Mouse (Mus musculus) heart, postnatal 0 days (tissue): ENCODE results near the gene Camk2b. TPM values are rescaled to one million over a fixed set of nuclear protein-coding genes. Genes with fewer than 3 reads are reported as not detected.
"Not testable (repeated sequence)": the region's sequence is repeated elsewhere in the genome, so short reads cannot be mapped to it uniquely, and the experiment has no call there.

Experiments
- ATAC-seq: fragments of 200-750 bp; cut with Nextera tagmentation; 2 replicates; pipeline ENCODE4 v1.8.0; 2017; ENCODE audit warnings: low read depth, moderate number of reproducible peaks, moderate library complexity; ENCODE audit not compliant: insufficient read depth
- DNase-seq: peaks from one replicate; pipeline ENCODE4 v3.0.0-alpha.2; 2016; ENCODE audit warnings: low spot score
- H3K27ac ChIP-seq: fragments of 300-500 bp; sonication (generic); 2 replicates; pipeline ENCODE4 v1.5.1; 2014; ENCODE audit warnings: low read depth, mild to moderate bottlenecking
- H3K27me3 ChIP-seq: fragments of 300-500 bp; sonication (generic); 2 replicates; pipeline ENCODE4 v1.6.1; 2014; ENCODE audit warnings: low read length, mixed read lengths; ENCODE audit not compliant: control insufficient read depth, insufficient read depth
- H3K36me3 ChIP-seq: fragments of 300-500 bp; sonication (generic); replicated peaks from 2 replicates; pipeline ENCODE4 v1.6.1; 2014; ENCODE audit warnings: low read length, mixed read lengths; ENCODE audit not compliant: control insufficient read depth, insufficient read depth
- H3K4me1 ChIP-seq: fragments of 300-500 bp; sonication (generic); 2 replicates; pipeline ENCODE4 v1.6.1; 2014; ENCODE audit warnings: antibody characterized with exemption; ENCODE audit not compliant: control insufficient read depth, insufficient read depth
- H3K4me2 ChIP-seq: fragments of 300-500 bp; sonication (generic); 2 replicates; pipeline ENCODE4 v1.6.1; 2014; ENCODE audit warnings: low read depth, mild to moderate bottlenecking, low read length, moderate library complexity
- H3K4me3 ChIP-seq: fragments of 300-500 bp; sonication (generic); 2 replicates; pipeline ENCODE4 v1.5.1; 2014; ENCODE audit warnings: low read depth, low read length
- H3K9ac ChIP-seq: fragments of 300-500 bp; sonication (generic); replicated peaks from 2 replicates; pipeline ENCODE4 v1.6.1; 2014; ENCODE audit warnings: low read depth, low read length, mixed read lengths
- H3K9me3 ChIP-seq: fragments of 300-500 bp; sonication (generic); replicated peaks from 2 replicates; pipeline ENCODE4 v1.6.1; 2016; ENCODE audit warnings: low read length; ENCODE audit not compliant: control insufficient read depth
- CTCF ChIP-seq: IDR thresholded peaks from 2 replicates; pipeline ENCODE4 v1.5.1; 2016; ENCODE audit warnings: antibody characterized with exemption, control low read depth, low read depth
- EP300 ChIP-seq: IDR thresholded peaks from 2 replicates; pipeline ENCODE4 v1.6.1; 2016; ENCODE audit warnings: antibody characterized with exemption, low read depth
- WGBS: fragments of 180-500 bp; shearing (Covaris S2); extraction: QIAGEN DNeasy Blood & Tissue Kit; methylation state at CpG from one replicate; pipeline ENCODE4 v1.1.7; 2014; 5-methylcytosine and 5-hydroxymethylcytosine counted together
- polyA plus RNA-seq: library from polyadenylated mRNA; unstranded; fragments of >200 nt; fragmentation: Nextera tagmentation; extraction: Ambion mirVana; gene quantifications from 2 replicates; pipeline ENCODE4 v1.2.1, GENCODE M21; 2015
- total RNA-seq: library from RNA; depleted of rRNA; stranded (reverse); fragments of >200 nt; gene quantifications from 2 replicates; pipeline ENCODE4 v1.2.3, GENCODE M21; 2014; ENCODE audit warnings: low replicate concordance

The Camk2b gene
- total and polyA plus RNA-seq, 2 experiments from 2014 or later = 3.4 to 6.3 TPM

GRCm38 (mm10) chr11:6016797-6017395 lies 49.3 kb downstream of the Camk2b start:
- no peak overlapping the region for H3K27ac ChIP-seq
- no peak for DNase-seq
- TF ChIP-seq EP300 = no peak
- TF ChIP-seq CTCF = no peak
- H3K4me1 ChIP-seq = no peaks in the 10 kb centered on the region
- H3K36me3 ChIP-seq = no peaks in the 10 kb centered on the region
- no peaks in the 10 kb centered on the region for H3K27me3 ChIP-seq
- WGBS = 57% methylated on average over 9 of the region's 9 CpGs
- H3K4me3 ChIP-seq = no peak overlapping the region
- ATAC-seq = no peak
- H3K9me3 ChIP-seq = no peaks in the 10 kb centered on the region
- H3K4me2 ChIP-seq = no peak overlapping the region
- no peak overlapping the region for H3K9ac ChIP-seq

GRCm38 (mm10) chr11:6016368-6016767 lies 49.8 kb downstream of the Camk2b start:
- TF ChIP-seq EP300 (no peak), CTCF (no peak)
- 14% methylated on average over 2 of the region's 3 CpGs for WGBS
- Histone ChIP-seq H3K9ac (no peak overlapping the region), H3K27me3 (no peaks in the 10 kb centered on the region), H3K36me3 (no peaks in the 10 kb centered on the region), H3K4me2 (no peak overlapping the region), H3K27ac (no peak overlapping the region), H3K4me3 (no peak overlapping the region), H3K4me1 (no peaks in the 10 kb centered on the region), H3K9me3 (no peaks in the 10 kb centered on the region)
- DNase-seq (no peak), ATAC-seq (no peak)

DNA sequence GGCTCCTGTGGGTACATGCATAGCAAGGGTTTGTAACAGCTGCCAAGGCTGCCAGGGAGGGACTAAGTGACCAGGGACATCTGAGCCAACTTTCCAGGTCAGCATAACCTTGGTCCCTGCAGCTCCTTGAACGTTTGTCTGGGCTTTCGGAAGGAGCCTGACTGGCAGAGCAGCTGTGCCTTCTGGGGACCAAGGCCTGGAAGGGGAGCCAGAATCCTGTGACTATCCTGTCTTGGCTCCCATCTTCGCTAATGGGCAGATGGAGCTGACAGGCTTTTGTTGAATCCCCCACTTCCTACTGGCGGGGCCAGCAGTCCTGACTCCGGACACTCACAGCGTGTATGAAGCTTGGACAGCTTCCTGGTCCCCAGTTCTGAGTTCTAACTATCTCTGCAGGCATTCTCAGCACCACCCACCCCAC lies 51.1 kb downstream of the Camk2b start:
- WGBS = 64% methylated on average over 6 of the region's 6 CpGs

GRCm38 (mm10) chr11:6013359-6013758 lies 52.8 kb downstream of the Camk2b start:
- no peak for DNase-seq
- H3K9me3 ChIP-seq = no peaks in the 10 kb centered on the region
- no peaks in the 10 kb centered on the region for H3K36me3 ChIP-seq
- H3K4me1 ChIP-seq = no peaks in the 10 kb centered on the region
- no peak for TF ChIP-seq CTCF
- no peak for TF ChIP-seq EP300
- ATAC-seq = no peak
- no peak overlapping the region for H3K27ac ChIP-seq
- H3K27me3 ChIP-seq = no peaks in the 10 kb centered on the region
- H3K4me2 ChIP-seq = no peak overlapping the region
- no peak overlapping the region for H3K9ac ChIP-seq
- no peak overlapping the region for H3K4me3 ChIP-seq
- WGBS = 48% methylated on average over 2 of the region's 2 CpGs

More for the DNA sequence above, 51.1 kb downstream of the Camk2b start:
- TF ChIP-seq CTCF (no peak), EP300 (no peak)
- no peak overlapping the region for H3K4me2 ChIP-seq
- H3K36me3 ChIP-seq = no peaks in the 10 kb centered on the region
- H3K4me3 ChIP-seq = no peak overlapping the region
- H3K9me3 ChIP-seq = no peaks in the 10 kb centered on the region
- no peaks in the 10 kb centered on the region for H3K27me3 ChIP-seq
- no peaks in the 10 kb centered on the region for H3K4me1 ChIP-seq
- DNase-seq = no peak
- no peak overlapping the region for H3K9ac ChIP-seq
- no peak for ATAC-seq
- no peak overlapping the region for H3K27ac ChIP-seq

DNA sequence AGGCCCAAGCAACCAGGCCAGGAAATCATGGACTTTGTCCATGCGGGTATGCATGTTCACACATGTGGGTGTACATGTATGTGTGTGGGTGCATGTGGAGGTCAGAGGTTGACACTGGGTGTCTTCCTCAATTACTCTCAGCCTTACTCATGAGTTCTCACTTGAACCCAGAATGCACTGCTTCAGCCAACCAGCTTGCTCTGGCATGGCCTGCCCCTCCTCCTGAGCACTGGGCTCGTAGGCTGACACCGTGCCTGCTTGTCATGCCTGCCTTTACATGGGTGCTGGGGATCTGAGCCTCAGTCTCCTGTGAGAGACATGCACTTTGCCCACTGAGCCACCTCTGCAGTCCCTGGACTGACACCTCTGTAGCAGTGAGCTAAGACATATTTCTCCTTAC lies 54.3 kb downstream of the Camk2b start:
- whole genome bisulfite sequencing = 93% methylated on average over 3 of the region's 3 CpGs
- no peak for ATAC-seq
- H3K9me3 ChIP-seq = no peaks in the 10 kb centered on the region

DNA sequence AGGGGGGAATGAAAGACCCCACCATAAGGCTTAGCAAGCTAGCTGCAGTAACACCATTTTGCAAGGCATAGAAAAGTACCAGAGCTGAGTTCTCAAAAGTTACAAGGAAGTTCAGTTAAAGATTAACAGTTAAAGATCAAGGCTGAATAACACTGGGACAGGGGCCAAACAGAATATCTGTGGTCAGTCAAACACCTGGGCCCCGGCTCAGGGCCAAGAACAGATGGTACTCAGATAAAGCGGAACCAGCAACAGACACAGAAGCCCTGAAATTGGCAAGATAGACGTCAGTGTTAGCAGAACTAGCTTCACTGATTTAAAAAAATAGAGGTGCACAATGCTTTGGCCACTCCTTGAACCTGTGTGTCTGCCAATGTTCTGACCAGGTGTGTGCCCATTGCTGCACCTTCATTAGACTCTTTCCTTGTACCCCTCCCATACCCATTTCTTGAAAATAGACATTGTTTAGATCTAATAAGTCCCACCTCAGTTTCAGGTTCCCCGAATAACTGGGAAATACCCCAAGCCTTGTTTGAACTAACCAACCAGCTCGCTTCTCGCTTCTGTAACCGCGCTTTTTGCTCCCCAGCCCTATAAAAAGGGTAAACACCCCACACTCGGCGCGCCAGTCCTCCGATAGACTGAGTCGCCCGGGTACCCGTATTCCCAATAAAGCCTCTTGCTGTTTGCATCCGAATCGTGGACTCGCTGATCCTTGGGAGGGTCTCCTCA lies 55.2 kb downstream of the Camk2b start:
- WGBS = no CpG with 5 or more reads among the region's 18 CpGs
- not testable (repeated sequence) for DNase-seq, H3K9ac ChIP-seq, H3K4me3 ChIP-seq, H3K4me1 ChIP-seq, ATAC-seq, H3K27ac ChIP-seq, H3K9me3 ChIP-seq, H3K27me3 ChIP-seq, H3K36me3 ChIP-seq, H3K4me2 ChIP-seq

More for the DNA sequence above, 54.3 kb downstream of the Camk2b start:
- no peaks in the 10 kb centered on the region for H3K4me1 ChIP-seq
- H3K4me3 ChIP-seq = no peak overlapping the region
- TF ChIP-seq CTCF (no peak), EP300 (no peak)
- H3K4me2 ChIP-seq = no peak overlapping the region
- no peak for DNase-seq
- no peaks in the 10 kb centered on the region for H3K27me3 ChIP-seq
- H3K36me3 ChIP-seq = no peaks in the 10 kb centered on the region
- no peak overlapping the region for H3K9ac ChIP-seq
- H3K27ac ChIP-seq = no peak overlapping the region

DNA sequence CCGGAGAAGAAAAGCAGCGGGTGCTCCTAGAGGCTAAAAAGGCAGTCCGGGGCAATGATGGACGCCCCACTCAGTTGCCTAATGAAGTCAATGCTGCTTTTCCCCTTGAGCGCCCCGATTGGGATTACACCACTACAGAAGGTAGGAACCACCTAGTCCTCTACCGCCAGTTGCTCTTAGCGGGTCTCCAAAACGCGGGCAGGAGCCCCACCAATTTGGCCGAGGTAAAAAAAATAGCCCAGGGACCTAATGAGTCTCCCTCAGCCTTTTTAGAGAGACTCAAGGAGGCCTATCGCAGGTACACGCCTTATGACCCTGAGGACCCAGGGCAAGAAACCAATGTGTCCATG lies 58.4 kb downstream of the Camk2b start:
- H3K27me3 ChIP-seq, H3K4me1 ChIP-seq, H3K27ac ChIP-seq, H3K36me3 ChIP-seq, DNase-seq, H3K9ac ChIP-seq, H3K9me3 ChIP-seq, ATAC-seq: not testable (repeated sequence)
- peak overlapping the region; percentile 58 for H3K4me2 ChIP-seq
- 44% methylated on average over 9 of the region's 13 CpGs for WGBS
- H3K4me3 ChIP-seq = peak overlapping the region; percentile 50

- H3K27me3 ChIP-seq, H3K9me3 ChIP-seq, H3K27ac ChIP-seq, H3K36me3 ChIP-seq, DNase-seq: not testable (repeated sequence)
- peak overlapping the region; percentile 50 for H3K4me3 ChIP-seq
- peak overlapping the region; percentile 60 for H3K4me2 ChIP-seq
- peaks cover 15% of the 10 kb centered on the region for H3K4me1 ChIP-seq
- peak; percentile 56; the same call in 1 of the 2 replicates for ATAC-seq
- 5% methylated on average over 20 of the region's 49 CpGs for WGBS
- H3K9ac ChIP-seq = peak overlapping the region; percentile 55; the same call in 1 of the 2 replicates
Measured at GRCm38 (mm10) chr11:6007010-6007778, 59.0 kb downstream of the Camk2b start.
